Mouse (Mus musculus) hindbrain, embryonic 13.5 days (tissue): ENCODE measurements around the gene Dock1. TPM values are rescaled to one million over a fixed set of nuclear protein-coding genes. Genes with fewer than 3 reads are reported as not detected.

Source experiments
- ATAC-seq: fragments of 200-750 bp; cut with Nextera tagmentation; 2 replicates; pipeline ENCODE4 v1.8.0; 2017; ENCODE audit warnings: moderate TSS enrichment; ENCODE audit not compliant: low FRiP score
- H3K27ac ChIP-seq: fragments of 300-500 bp; sonication (generic); 2 replicates; pipeline ENCODE4 v1.5.1; 2015; ENCODE audit warnings: inconsistent platforms, mild to moderate bottlenecking, moderate library complexity
- H3K27me3 ChIP-seq: fragments of 300-500 bp; sonication (generic); 2 replicates; pipeline ENCODE4 v1.6.1; 2015; ENCODE audit warnings: mild to moderate bottlenecking, inconsistent platforms
- H3K36me3 ChIP-seq: fragments of 300-500 bp; sonication (generic); 2 replicates; pipeline ENCODE4 v1.6.1; 2015; ENCODE audit warnings: mild to moderate bottlenecking, inconsistent platforms
- H3K4me1 ChIP-seq: fragments of 300-500 bp; sonication (generic); replicated peaks from 2 replicates; pipeline ENCODE4 v1.6.1; 2015; ENCODE audit warnings: inconsistent platforms
- H3K4me2 ChIP-seq: fragments of 300-500 bp; sonication (generic); 2 replicates; pipeline ENCODE4 v1.6.1; 2015; ENCODE audit warnings: inconsistent platforms, mild to moderate bottlenecking, moderate library complexity
- H3K4me3 ChIP-seq: fragments of 300-500 bp; sonication (generic); 2 replicates; pipeline ENCODE4 v1.5.1; 2015; ENCODE audit warnings: mild to moderate bottlenecking, inconsistent platforms
- H3K9ac ChIP-seq: fragments of 300-500 bp; sonication (generic); 2 replicates; pipeline ENCODE4 v1.6.1; 2015; ENCODE audit warnings: mild to moderate bottlenecking, inconsistent platforms
- H3K9me3 ChIP-seq: fragments of 300-500 bp; sonication (generic); 2 replicates; pipeline ENCODE4 v1.6.1; 2016; ENCODE audit warnings: inconsistent platforms
- WGBS: fragments of 180-500 bp; shearing (Covaris S2); methylation state at CpG from one replicate; pipeline ENCODE4 v1.1.7; 2015; 5-methylcytosine and 5-hydroxymethylcytosine counted together
- polyA plus RNA-seq: library from polyadenylated mRNA; unstranded; fragments of >200 nt; fragmentation: Nextera tagmentation; extraction: Ambion mirVana; gene quantifications from 2 replicates; pipeline ENCODE4 v1.2.1, GENCODE M21; 2015

Dock1 gene
- polyA plus RNA-seq, 1 experiment from 2014 or later, result 9.4 TPM

- Histone ChIP-seq H3K4me1 (peaks cover 14% of the 10 kb centered on the region), H3K9me3 (no peaks in the 10 kb centered on the region), H3K9ac (no peak overlapping the region), H3K27ac (no peak overlapping the region), H3K4me3 (no peak overlapping the region), H3K4me2 (no peak overlapping the region), H3K27me3 (no peaks in the 10 kb centered on the region), H3K36me3 (no peaks in the 10 kb centered on the region)
- 60% methylated on average over 4 of the region's 4 CpGs for WGBS
- ATAC-seq, result no peak
Measured at GRCm38 (mm10) chr7:135169936-135170335, 499.5 kb downstream of the Dock1 start.

- H3K27ac ChIP-seq, result no peak overlapping the region; the same call in 1 of the 2 replicates
- WGBS, result 55% methylated on average over 9 of the region's 9 CpGs
- ATAC-seq, result no peak
Measured at GRCm38 (mm10) chr7:135172219-135172618, 501.8 kb downstream of the Dock1 start.

DNA sequence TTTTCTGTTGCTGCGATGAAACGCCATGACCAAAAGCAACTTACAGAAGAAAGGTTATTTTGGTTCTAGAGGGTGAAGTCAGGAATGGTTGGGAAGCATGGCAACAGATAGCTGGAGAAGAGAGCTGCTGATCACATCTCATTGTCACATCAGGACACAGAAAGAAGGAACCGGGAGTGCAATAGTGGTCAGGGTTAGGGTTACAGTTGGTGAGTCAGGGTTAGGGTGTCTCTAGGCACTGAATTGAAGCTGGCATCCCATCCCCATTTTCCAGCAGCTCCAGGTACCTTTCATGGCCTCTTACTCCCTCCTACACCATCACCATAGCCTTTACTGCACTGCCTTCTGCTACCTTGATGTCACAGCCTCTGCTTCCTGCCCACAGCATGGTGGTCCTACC is 523.7 kb downstream of the Dock1 start:
- no peaks in the 10 kb centered on the region for H3K4me1 ChIP-seq
- H3K4me3 ChIP-seq, result no peak overlapping the region
- no peaks in the 10 kb centered on the region for H3K36me3 ChIP-seq
- H3K27ac ChIP-seq, result no peak overlapping the region
- no peak overlapping the region for H3K9ac ChIP-seq
- H3K9me3 ChIP-seq, result no peaks in the 10 kb centered on the region
- ATAC-seq, result no peak
- 0 out of 2 replicates have a peak, but pooled peaks cover 4% of the 10 kb centered on the region for H3K27me3 ChIP-seq
- H3K4me2 ChIP-seq, result no peak overlapping the region
- WGBS, result 97% methylated on average over 3 of the region's 3 CpGs

More at GRCm38 (mm10) chr7:135172219-135172618, 501.8 kb downstream of the Dock1 start:
- Histone ChIP-seq H3K27me3 (no peaks in the 10 kb centered on the region), H3K4me1 (peaks cover 14% of the 10 kb centered on the region), H3K4me3 (no peak overlapping the region), H3K4me2 (no peak overlapping the region), H3K9me3 (no peaks in the 10 kb centered on the region), H3K36me3 (no peaks in the 10 kb centered on the region), H3K9ac (no peak overlapping the region)

DNA sequence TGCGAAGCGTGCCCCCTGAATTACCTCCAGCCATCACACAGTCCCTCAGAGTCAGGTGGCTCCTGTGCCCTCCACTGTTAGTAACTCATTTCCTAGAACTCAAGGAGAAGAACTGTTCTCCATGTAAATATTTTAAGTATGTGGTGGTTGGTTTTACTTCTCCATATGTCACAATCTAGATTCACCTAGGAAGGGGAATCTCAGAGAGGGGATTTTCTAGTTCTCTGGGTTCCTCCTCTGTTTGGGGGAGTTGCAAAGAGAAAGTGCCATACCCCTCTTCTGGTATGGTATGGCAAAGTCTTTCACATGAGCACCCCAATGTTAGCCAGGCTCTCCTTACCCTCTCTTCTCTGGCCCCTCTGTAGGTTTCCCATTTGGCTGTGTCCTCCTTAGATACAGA is 525.2 kb downstream of the Dock1 start:
- ATAC-seq, result no peak
- Histone ChIP-seq H3K4me2 (no peak overlapping the region), H3K36me3 (no peaks in the 10 kb centered on the region), H3K9me3 (no peaks in the 10 kb centered on the region), H3K4me3 (no peak overlapping the region), H3K27me3 (0 out of 2 replicates have a peak, but pooled peaks cover 4% of the 10 kb centered on the region), H3K27ac (no peak overlapping the region), H3K9ac (no peak overlapping the region), H3K4me1 (no peaks in the 10 kb centered on the region)
- 95% methylated on average over 2 of the region's 2 CpGs for WGBS

- H3K4me1 ChIP-seq, result no peaks in the 10 kb centered on the region
- no peak overlapping the region for H3K4me3 ChIP-seq
- 92% methylated on average over 10 of the region's 10 CpGs for WGBS
- H3K27ac ChIP-seq, result no peak overlapping the region
- ATAC-seq, result no peak
- no peak overlapping the region for H3K4me2 ChIP-seq
- H3K27me3 ChIP-seq, result 0 out of 2 replicates have a peak, but pooled peaks cover 4% of the 10 kb centered on the region
- H3K9ac ChIP-seq, result no peak overlapping the region
- no peaks in the 10 kb centered on the region for H3K9me3 ChIP-seq
- H3K36me3 ChIP-seq, result no peaks in the 10 kb centered on the region
Measured at GRCm38 (mm10) chr7:135196828-135197227, 526.4 kb downstream of the Dock1 start.

GRCm38 (mm10) chr7:135203920-135204319 is 533.5 kb downstream of the Dock1 start:
- H3K4me2 ChIP-seq, result no peak overlapping the region
- H3K9me3 ChIP-seq, result 0 out of 2 replicates have a peak, but pooled peaks cover 3% of the 10 kb centered on the region
- H3K9ac ChIP-seq, result no peak overlapping the region
- no peaks in the 10 kb centered on the region for H3K27me3 ChIP-seq
- H3K27ac ChIP-seq, result peak overlapping the region; percentile 30; the same call in 1 of the 2 replicates
- H3K4me1 ChIP-seq, result peaks cover 12% of the 10 kb centered on the region
- H3K4me3 ChIP-seq, result no peak overlapping the region
- H3K36me3 ChIP-seq, result no peaks in the 10 kb centered on the region
- ATAC-seq, result no peak

GRCm38 (mm10) chr7:135205111-135205510 is 534.7 kb downstream of the Dock1 start:
- ATAC-seq, result no peak
- no peak overlapping the region for H3K4me3 ChIP-seq
- H3K27ac ChIP-seq, result peak overlapping the region; percentile 48; the same call in 1 of the 2 replicates
- no peak overlapping the region for H3K4me2 ChIP-seq
- H3K4me1 ChIP-seq, result peaks cover 12% of the 10 kb centered on the region
- no peaks in the 10 kb centered on the region for H3K36me3 ChIP-seq
- H3K27me3 ChIP-seq, result no peaks in the 10 kb centered on the region
- H3K9ac ChIP-seq, result no peak overlapping the region
- H3K9me3 ChIP-seq, result 0 out of 2 replicates have a peak, but pooled peaks cover 3% of the 10 kb centered on the region
- 62% methylated on average over 5 of the region's 5 CpGs for WGBS

- Histone ChIP-seq H3K36me3 (no peaks in the 10 kb centered on the region), H3K9ac (no peak overlapping the region), H3K4me2 (no peak overlapping the region), H3K4me1 (peaks cover 12% of the 10 kb centered on the region), H3K27ac (no peak overlapping the region), H3K9me3 (no peaks in the 10 kb centered on the region), H3K4me3 (no peak overlapping the region), H3K27me3 (no peaks in the 10 kb centered on the region)
- ATAC-seq, result no peak
- 85% methylated on average over 6 of the region's 6 CpGs for WGBS
Measured at GRCm38 (mm10) chr7:135208947-135209567, 538.6 kb downstream of the Dock1 start.

DNA sequence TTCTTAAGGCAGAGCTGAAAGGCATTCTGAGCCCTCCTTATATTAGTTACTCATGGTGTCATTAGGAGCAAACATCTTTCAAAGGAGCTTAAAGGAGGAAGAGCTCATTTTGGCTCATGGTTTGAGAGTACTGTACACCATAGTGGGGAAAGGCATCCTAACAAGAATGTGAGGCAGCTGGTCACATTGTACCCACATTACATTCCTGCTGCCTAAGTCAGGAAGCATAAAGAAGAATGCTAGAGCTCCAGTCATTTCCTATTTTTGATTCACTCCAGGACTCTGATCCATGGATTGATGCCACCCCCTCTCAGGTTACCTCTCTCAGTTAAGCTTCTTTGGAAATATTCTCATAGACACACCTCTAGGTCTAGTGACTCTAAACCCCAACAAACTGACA is 539.8 kb downstream of the Dock1 start:
- no peaks in the 10 kb centered on the region for H3K27me3 ChIP-seq
- ATAC-seq, result no peak
- H3K4me2 ChIP-seq, result no peak overlapping the region
- no peak overlapping the region for H3K4me3 ChIP-seq
- no peaks in the 10 kb centered on the region for H3K9me3 ChIP-seq
- H3K27ac ChIP-seq, result no peak overlapping the region
- peaks cover 1% of the 10 kb centered on the region; the same call in 1 of the 2 replicates for H3K4me1 ChIP-seq
- no peak overlapping the region for H3K9ac ChIP-seq
- H3K36me3 ChIP-seq, result no peaks in the 10 kb centered on the region

- ATAC-seq, result no peak
- Histone ChIP-seq H3K4me2 (no peak overlapping the region), H3K4me3 (no peak overlapping the region), H3K9ac (no peak overlapping the region), H3K36me3 (no peaks in the 10 kb centered on the region), H3K27me3 (no peaks in the 10 kb centered on the region), H3K4me1 (no peaks in the 10 kb centered on the region), H3K27ac (no peak overlapping the region), H3K9me3 (no peaks in the 10 kb centered on the region)
- 79% methylated on average over 2 of the region's 2 CpGs for WGBS
Measured at GRCm38 (mm10) chr7:135210831-135211230, 540.4 kb downstream of the Dock1 start.

- H3K4me2 ChIP-seq, result no peak overlapping the region
- 45% methylated on average over 2 of the region's 2 CpGs for WGBS
- no peak overlapping the region for H3K27ac ChIP-seq
- H3K9ac ChIP-seq, result no peak overlapping the region
- no peaks in the 10 kb centered on the region for H3K36me3 ChIP-seq
- H3K4me1 ChIP-seq, result no peaks in the 10 kb centered on the region
- no peaks in the 10 kb centered on the region for H3K27me3 ChIP-seq
- no peak overlapping the region for H3K4me3 ChIP-seq
- no peak for ATAC-seq
- no peaks in the 10 kb centered on the region for H3K9me3 ChIP-seq
Measured at GRCm38 (mm10) chr7:135212505-135212904, 542.1 kb downstream of the Dock1 start.

DNA sequence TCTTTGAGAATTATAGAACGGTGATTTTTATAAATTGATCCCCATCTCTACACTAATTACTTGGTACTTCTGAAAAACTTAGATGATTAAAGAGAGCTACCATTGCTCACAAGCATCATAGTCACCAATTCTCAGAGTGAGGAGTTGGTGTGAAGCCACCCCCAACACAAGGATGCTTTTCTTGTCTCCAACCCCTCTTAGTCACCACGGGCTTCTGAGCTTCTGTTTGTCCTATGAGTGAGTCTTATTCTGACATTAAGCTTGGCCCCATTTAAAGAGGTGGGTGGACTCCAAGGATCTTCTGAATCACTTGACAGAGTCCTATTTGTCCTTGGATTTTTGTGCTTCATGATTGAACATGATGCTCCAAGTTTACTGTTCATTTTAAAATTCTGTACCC is 551.0 kb downstream of the Dock1 start:
- Histone ChIP-seq H3K27me3 (no peaks in the 10 kb centered on the region), H3K4me3 (no peak overlapping the region), H3K36me3 (no peaks in the 10 kb centered on the region), H3K9me3 (peaks cover 4% of the 10 kb centered on the region; the same call in 1 of the 2 replicates), H3K4me2 (no peak overlapping the region), H3K27ac (no peak overlapping the region), H3K4me1 (no peaks in the 10 kb centered on the region), H3K9ac (no peak overlapping the region)
- WGBS, result 94% methylated on average over 2 of the region's 2 CpGs
- ATAC-seq, result no peak
